In the genomic region with DNA sequence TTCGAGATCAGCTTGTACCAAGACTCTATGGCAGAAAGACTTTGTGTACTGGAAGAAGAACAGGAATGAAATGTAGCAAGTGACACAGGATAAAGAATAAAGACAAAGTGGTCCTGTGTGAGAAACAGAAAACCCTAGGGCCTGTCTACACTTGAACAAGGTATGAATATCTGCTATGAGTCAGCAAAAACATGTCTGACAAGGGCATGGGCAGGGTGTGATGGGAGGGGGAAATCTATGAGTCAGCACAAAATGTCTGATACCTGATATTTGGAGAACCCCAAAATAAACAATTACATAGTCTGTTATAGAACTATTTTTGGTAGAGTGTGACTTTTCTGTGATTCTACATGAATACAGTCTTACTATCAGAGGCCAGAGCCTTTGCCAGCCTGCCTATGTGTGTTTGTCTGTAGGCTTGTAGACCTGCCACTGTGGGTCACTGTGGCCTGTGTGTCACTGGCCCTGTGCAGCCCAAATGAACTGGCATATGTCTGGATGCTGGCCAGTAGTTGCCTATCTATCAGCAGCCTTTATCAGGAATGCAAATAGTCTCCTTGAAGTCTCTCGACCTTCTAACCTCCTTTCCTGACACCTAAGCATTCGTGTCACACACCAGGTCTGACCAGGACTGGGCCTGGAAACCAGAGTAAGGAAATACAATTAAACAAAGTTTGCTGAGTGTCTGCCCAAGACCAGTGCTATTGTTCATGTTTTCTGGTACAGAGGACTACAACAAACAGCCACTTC, we compare ENCODE assay signal across 9 mouse cellular contexts.
A peak's percentile ranks its signal among the peaks of the same experiment; 100 is the strongest.
DNase-seq lines count a peak whose midpoint lies in the region; ATAC-seq lines count a peak whose summit lies in the region.
"Had no signal": no experiment of that assay in that cellular context is flagged by ENCODE, and none has a peak within 500 bp of the region (broad histone marks: within the 10 kb centered on the region; RNA-seq: fewer than 3 reads in every experiment).

No protein-coding gene starts in this region.

- no peak for ATAC-seq in lung, embryonic 15.5 days (ENCODE audit: borderline replicate concordance, extremely low read depth, low FRiP score, low TSS enrichment)
- ATAC-seq in heart, embryonic 14.5 days (ENCODE audit: insufficient number of reproducible peaks, insufficient read depth, low FRiP score, low read depth) = peak; percentile 47
- ATAC-seq in stomach, embryonic 16.5 days (ENCODE audit: insufficient read depth, low FRiP score) = peak; percentile 58

- no peak overlapping the region for H3K4me3 ChIP-seq in lung, embryonic 15.5 days
- H3K4me3 ChIP-seq in heart, embryonic 14.5 days (ENCODE audit: control insufficient read depth in 1 of 2, insufficient read depth in 1 of 2, low read depth in 1 of 2, low read length in 2 of 2) = no peak overlapping the region
- no peak overlapping the region for H3K4me3 ChIP-seq in stomach, embryonic 16.5 days (replicated peaks; ENCODE audit: low read length)

- peaks cover 9% of the 10 kb centered on the region for H3K27me3 ChIP-seq in lung, embryonic 15.5 days
- no peaks in the 10 kb centered on the region for H3K27me3 ChIP-seq in heart, embryonic 14.5 days (ENCODE audit: control insufficient read depth, insufficient read depth, low read length)
- H3K27me3 ChIP-seq in stomach, embryonic 16.5 days (ENCODE audit: control insufficient read depth, insufficient read depth, low read length) = no peaks in the 10 kb centered on the region

- peak; percentile 31 for DNase-seq in embryo, embryonic 10 days (ENCODE audit: low spot score)
- no peak for DNase-seq in embryo, embryonic 10.5 days (ENCODE audit: low spot score)
- no peak for DNase-seq in lung, postnatal 14 days
- no peak for DNase-seq in ovary, adult 18-20 months (ENCODE audit: low spot score)
- no peak for DNase-seq in cerebellum, adult 11 months
- DNase-seq: cerebellum, adult 9-11 months had no signal

- no peaks in the 10 kb centered on the region for H3K36me3 ChIP-seq in lung, embryonic 15.5 days
- no peaks in the 10 kb centered on the region for H3K36me3 ChIP-seq in heart, embryonic 14.5 days (ENCODE audit: control insufficient read depth, insufficient read depth, low read length)
- no peaks in the 10 kb centered on the region for H3K36me3 ChIP-seq in stomach, embryonic 16.5 days (ENCODE audit: control insufficient read depth, insufficient read depth, low read length)

- peaks cover 28% of the 10 kb centered on the region for H3K4me1 ChIP-seq in lung, embryonic 15.5 days
- H3K4me1 ChIP-seq in heart, embryonic 14.5 days (ENCODE audit: control insufficient read depth in 2 of 2, insufficient read depth in 2 of 2, low read length in 2 of 2) = peaks cover 12 to 19% of the 10 kb centered on the region in 2 experiments
- peaks cover 8% of the 10 kb centered on the region for H3K4me1 ChIP-seq in stomach, embryonic 16.5 days (ENCODE audit: control insufficient read depth, insufficient read depth, low read length)

- H3K9ac ChIP-seq in lung, embryonic 15.5 days = no peak overlapping the region
- H3K9ac ChIP-seq in heart, embryonic 14.5 days (ENCODE audit: low read length) = 0 out of 2 replicates have a peak overlapping the region, but pooled peaks have one; percentile 31
- no peak overlapping the region for H3K9ac ChIP-seq in stomach, embryonic 16.5 days (ENCODE audit: low read length)

- no peaks in the 10 kb centered on the region for H3K9me3 ChIP-seq in lung, embryonic 15.5 days
- H3K9me3 ChIP-seq in heart, embryonic 14.5 days (ENCODE audit: control insufficient read depth, low read length) = no peaks in the 10 kb centered on the region
- no peaks in the 10 kb centered on the region for H3K9me3 ChIP-seq in stomach, embryonic 16.5 days (replicated peaks; ENCODE audit: control insufficient read depth, low read length)

- no peak overlapping the region for H3K4me2 ChIP-seq in lung, embryonic 15.5 days
- no peak overlapping the region for H3K4me2 ChIP-seq in heart, embryonic 14.5 days (ENCODE audit: low read length)
- no peak overlapping the region for H3K4me2 ChIP-seq in stomach, embryonic 16.5 days (ENCODE audit: low read depth, low read length)

- WGBS in lung, embryonic 15.5 days = 43% methylated on average over 3 of the region's 3 CpGs
- WGBS in heart, embryonic 14.5 days = 30% methylated on average over 3 of the region's 3 CpGs
- 56% methylated on average over 3 of the region's 3 CpGs for WGBS in stomach, embryonic 16.5 days

- H3K27ac ChIP-seq in lung, embryonic 15.5 days = peak overlapping the region; percentile 74
- H3K27ac ChIP-seq in heart, embryonic 14.5 days (replicated peaks in 1 of 2; ENCODE audit: control insufficient read depth in 1 of 2, insufficient read depth in 1 of 2, low read depth in 2 of 2, low read length in 2 of 2) = peak overlapping the region; percentile 43 to 61
- peak overlapping the region; percentile 69; the same call in 1 of the 2 replicates for H3K27ac ChIP-seq in stomach, embryonic 16.5 days (ENCODE audit: low read length)
